Mouse (Mus musculus) ES-E14 (cell line): Measurements from ENCODE around the gene Stum.

Experiments used
- CHD2 ChIP-seq: IDR thresholded peaks from 2 replicates; pipeline ENCODE4 v1.6.1; 2014; ENCODE audit warnings: mild to moderate bottlenecking, low read depth, low read length, inconsistent platforms
- HCFC1 ChIP-seq: IDR thresholded peaks from 2 replicates; pipeline ENCODE4 v1.6.1; 2012; ENCODE audit warnings: low read length, inconsistent platforms, borderline replicate concordance; ENCODE audit not compliant: insufficient read depth

DNA sequence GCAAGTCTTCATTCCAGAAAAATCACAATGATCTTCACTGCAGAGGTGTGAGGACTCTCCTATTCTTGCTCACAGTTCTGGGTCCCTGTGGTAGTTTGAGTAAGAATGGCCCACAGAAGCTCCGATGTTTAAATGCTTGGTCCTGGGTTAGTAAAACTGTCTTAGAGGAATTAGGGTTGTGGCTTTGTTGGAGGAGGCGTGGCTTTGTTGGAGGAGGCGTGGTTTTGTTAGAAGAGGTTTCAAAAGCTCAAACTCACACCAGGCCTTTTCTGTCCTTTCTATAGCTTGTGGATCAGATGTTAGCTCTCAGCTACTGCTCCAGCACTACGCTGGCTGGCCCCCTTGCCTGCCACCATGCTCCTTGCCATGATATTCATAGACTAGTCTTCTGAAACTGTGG is 27.6 kb upstream of the Stum start:
- TF ChIP-seq HCFC1 (no peak), CHD2 (no peak)
